Mouse (Mus musculus) embryonic facial prominence, embryonic 13.5 days (tissue): ENCODE data around the gene Sart3. TPM values are rescaled to one million over a fixed set of nuclear protein-coding genes. Genes with fewer than 3 reads are reported as not detected.
A peak's percentile ranks its signal among the peaks of the same experiment; 100 is the strongest.
"Not testable (repeated sequence)": the region's sequence is repeated elsewhere in the genome, so short reads cannot be mapped to it uniquely, and the experiment has no call there.

Experiments used
- ATAC-seq: fragments of 200-750 bp; cut with Nextera tagmentation; 2 replicates; pipeline ENCODE4 v1.8.0; 2017; ENCODE audit warnings: low read depth; ENCODE audit not compliant: insufficient number of reproducible peaks, insufficient read depth, low FRiP score, low TSS enrichment
- H3K27ac ChIP-seq: fragments of 300-500 bp; sonication (generic); 2 replicates; pipeline ENCODE4 v1.5.1; 2015; ENCODE audit warnings: moderate library complexity, mild to moderate bottlenecking, inconsistent platforms
- H3K27me3 ChIP-seq: fragments of 300-500 bp; sonication (generic); 2 replicates; pipeline ENCODE4 v1.6.1; 2015; ENCODE audit warnings: mild to moderate bottlenecking, inconsistent platforms
- H3K36me3 ChIP-seq: fragments of 300-500 bp; sonication (generic); 2 replicates; pipeline ENCODE4 v1.6.1; 2015; ENCODE audit warnings: mild to moderate bottlenecking, inconsistent platforms
- H3K4me1 ChIP-seq: fragments of 300-500 bp; sonication (generic); 2 replicates; pipeline ENCODE4 v1.6.1; 2015; ENCODE audit warnings: inconsistent platforms
- H3K4me2 ChIP-seq: fragments of 300-500 bp; sonication (generic); 2 replicates; pipeline ENCODE4 v1.6.1; 2015; ENCODE audit warnings: moderate library complexity, mild to moderate bottlenecking, inconsistent platforms
- H3K4me3 ChIP-seq: fragments of 300-500 bp; sonication (generic); 2 replicates; pipeline ENCODE4 v1.5.1; 2015; ENCODE audit warnings: mild to moderate bottlenecking, inconsistent platforms
- H3K9ac ChIP-seq: fragments of 300-500 bp; sonication (generic); 2 replicates; pipeline ENCODE4 v1.6.1; 2015; ENCODE audit warnings: mild to moderate bottlenecking, inconsistent platforms
- H3K9me3 ChIP-seq: fragments of 300-500 bp; sonication (generic); 2 replicates; pipeline ENCODE4 v1.6.1; 2016; ENCODE audit warnings: inconsistent platforms
- WGBS: fragments of 180-500 bp; shearing (Covaris S2); methylation state at CpG from one replicate; pipeline ENCODE4 v1.1.7; 2015; ENCODE audit warnings: mixed read lengths; 5-methylcytosine and 5-hydroxymethylcytosine counted together
- polyA plus RNA-seq: library from polyadenylated mRNA; unstranded; fragments of >200 nt; fragmentation: Nextera tagmentation; extraction: Ambion mirVana; gene quantifications from 2 replicates; pipeline ENCODE4 v1.2.1, GENCODE M21; 2015

Sart3 gene
- polyA plus RNA-seq, 1 experiment from 2014 or later: 65.7 TPM

DNA sequence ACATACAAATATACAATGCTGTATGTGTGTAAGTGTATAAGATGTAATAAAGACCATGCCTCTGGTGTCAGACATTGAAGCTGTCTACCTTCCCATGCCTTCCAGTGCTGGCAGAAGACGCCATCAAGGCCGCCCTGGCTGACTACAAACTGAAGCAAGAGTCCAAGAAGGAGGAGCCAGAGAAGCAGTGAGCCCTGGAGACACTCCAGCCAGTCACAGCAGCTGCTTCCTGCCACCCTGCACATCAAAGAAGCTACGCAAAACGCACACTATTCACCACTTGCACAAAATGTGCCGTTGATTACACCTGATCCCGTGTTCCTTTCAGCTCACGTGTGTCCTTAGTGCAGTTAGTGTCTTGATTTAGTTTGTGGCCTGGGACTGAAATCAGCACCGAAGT, 5.4 kb upstream of the Sart3 start:
- Histone ChIP-seq H3K36me3 (peaks cover 42% of the 10 kb centered on the region), H3K4me1 (peaks cover 39% of the 10 kb centered on the region)
- not testable (repeated sequence) for H3K9ac ChIP-seq, H3K27me3 ChIP-seq, ATAC-seq, H3K4me2 ChIP-seq, H3K9me3 ChIP-seq, H3K4me3 ChIP-seq, H3K27ac ChIP-seq
- 87% methylated on average over 8 of the region's 8 CpGs for WGBS

DNA sequence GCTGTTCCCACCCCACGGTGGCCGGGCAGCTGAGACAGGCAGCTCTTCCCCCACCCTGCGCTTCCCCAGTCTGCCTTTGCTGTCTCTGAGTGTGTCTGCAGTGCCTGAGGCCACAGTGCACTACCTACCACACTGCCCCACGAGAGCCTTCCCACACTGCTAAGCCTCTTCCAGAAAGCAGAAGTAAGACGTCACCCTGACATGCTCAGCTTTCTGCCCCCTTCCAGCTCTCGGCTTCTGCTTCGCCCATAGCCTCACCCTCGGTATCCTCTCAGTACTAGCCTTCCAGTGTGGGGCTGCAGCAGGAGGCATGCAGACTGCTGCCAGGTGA, 4.6 kb upstream of the Sart3 start:
- 88% methylated on average over 8 of the region's 8 CpGs for WGBS
- H3K27me3 ChIP-seq: no peaks in the 10 kb centered on the region

GRCm38 (mm10) chr5:113776128-113776895, 4.0 kb upstream of the Sart3 start:
- Histone ChIP-seq H3K9ac (no peak overlapping the region), H3K27ac (no peak overlapping the region), H3K4me2 (no peak overlapping the region), H3K36me3 (peaks cover 42% of the 10 kb centered on the region), H3K9me3 (no peaks in the 10 kb centered on the region), H3K27me3 (no peaks in the 10 kb centered on the region), H3K4me3 (no peak overlapping the region), H3K4me1 (peaks cover 38% of the 10 kb centered on the region)
- 89% methylated on average over 15 of the region's 15 CpGs for WGBS
- ATAC-seq: no peak

More for the DNA sequence above, 4.6 kb upstream of the Sart3 start:
- no peak for ATAC-seq
- no peak overlapping the region for H3K9ac ChIP-seq
- H3K4me2 ChIP-seq: no peak overlapping the region
- no peak overlapping the region for H3K27ac ChIP-seq
- no peaks in the 10 kb centered on the region for H3K9me3 ChIP-seq
- H3K36me3 ChIP-seq: peaks cover 42% of the 10 kb centered on the region
- peaks cover 38% of the 10 kb centered on the region for H3K4me1 ChIP-seq
- H3K4me3 ChIP-seq: no peak overlapping the region

DNA sequence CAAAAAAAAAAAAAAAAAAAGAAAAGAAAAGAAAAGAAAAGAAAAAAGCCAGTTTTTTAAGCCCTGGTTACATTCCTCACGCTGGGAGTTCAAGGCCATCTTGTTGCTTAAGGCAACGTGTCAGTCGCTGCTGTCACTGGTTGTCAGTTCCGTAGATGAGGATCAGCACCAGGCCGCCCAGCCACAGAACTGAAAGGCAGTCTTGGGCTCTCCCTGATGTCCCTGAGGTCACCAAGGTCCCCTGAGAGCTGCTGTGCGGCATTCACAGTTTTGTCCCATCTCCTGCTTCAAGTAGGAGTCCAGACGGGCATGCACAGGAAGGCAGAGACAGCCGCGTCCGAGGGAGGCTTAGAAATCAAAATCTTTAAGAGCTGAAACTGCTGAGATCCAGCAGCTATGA, 3.3 kb upstream of the Sart3 start:
- peaks cover 32% of the 10 kb centered on the region for H3K4me1 ChIP-seq
- H3K9me3 ChIP-seq: no peaks in the 10 kb centered on the region
- H3K4me2 ChIP-seq: no peak overlapping the region
- ATAC-seq: no peak
- no peak overlapping the region for H3K27ac ChIP-seq
- no peak overlapping the region for H3K4me3 ChIP-seq
- H3K9ac ChIP-seq: no peak overlapping the region
- H3K36me3 ChIP-seq: peaks cover 42% of the 10 kb centered on the region
- WGBS: 87% methylated on average over 10 of the region's 10 CpGs
- no peaks in the 10 kb centered on the region for H3K27me3 ChIP-seq

DNA sequence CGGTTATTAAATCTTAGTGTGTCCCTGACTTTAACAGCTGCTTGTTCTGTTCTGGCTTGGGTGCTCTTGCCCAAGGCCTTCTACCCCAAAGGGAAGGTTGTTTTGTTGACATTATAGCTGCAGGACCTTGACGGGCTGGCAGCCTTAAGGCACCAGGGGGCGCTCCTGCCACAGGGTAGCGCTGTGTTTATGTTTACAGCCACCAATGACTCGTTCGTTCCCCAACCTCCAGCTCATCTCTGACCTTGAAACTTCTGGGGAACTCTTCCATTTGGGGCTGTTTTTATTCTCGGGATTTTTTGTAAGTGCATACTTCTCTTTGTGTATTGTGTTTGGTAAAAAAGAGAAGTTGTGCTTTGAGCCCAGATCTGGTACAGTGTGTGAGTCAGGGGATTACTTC, 1.4 kb upstream of the Sart3 start:
- Histone ChIP-seq H3K4me2 (peak overlapping the region; percentile 83), H3K9me3 (no peaks in the 10 kb centered on the region), H3K27ac (no peak overlapping the region), H3K9ac (peak overlapping the region; percentile 80), H3K4me1 (peaks cover 36% of the 10 kb centered on the region), H3K4me3 (peak overlapping the region; percentile 93), H3K27me3 (no peaks in the 10 kb centered on the region), H3K36me3 (peaks cover 46% of the 10 kb centered on the region)
- 1% methylated on average over 7 of the region's 7 CpGs for WGBS
- no peak for ATAC-seq

DNA sequence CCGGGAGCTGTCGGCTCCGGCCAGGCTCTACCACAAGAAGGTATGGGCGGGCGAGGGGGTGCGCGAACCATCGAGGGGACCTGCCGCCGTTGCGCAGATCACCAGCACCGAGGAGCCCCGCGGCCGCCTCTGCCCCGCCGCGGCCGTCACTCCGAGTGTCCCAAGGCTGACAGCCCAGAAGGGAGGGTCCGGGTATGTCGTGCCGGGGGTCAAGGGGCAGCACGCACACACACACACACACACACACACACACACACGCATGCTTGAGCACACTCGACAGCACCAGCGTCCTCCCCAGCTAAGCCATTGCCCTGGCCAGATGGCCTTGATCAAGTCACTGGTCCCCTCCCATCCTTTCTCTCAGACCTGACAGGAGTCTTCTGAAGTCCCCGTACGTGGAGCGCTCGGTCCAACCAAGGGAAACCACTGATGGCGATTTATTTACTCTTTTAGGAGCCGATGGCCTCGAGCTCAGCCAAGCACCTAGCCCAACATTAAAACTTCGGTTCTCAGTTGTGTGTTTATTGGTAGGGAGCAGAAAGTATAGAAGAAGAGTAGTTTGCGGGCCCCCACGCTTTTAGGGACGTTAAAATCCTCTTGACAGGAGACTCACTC, 702 bp upstream of the Sart3 start:
- H3K9me3 ChIP-seq: no peaks in the 10 kb centered on the region
- H3K4me2 ChIP-seq: peak overlapping the region; percentile 83
- H3K27ac ChIP-seq: peak overlapping the region; percentile 98
- under 1% methylated on average over 34 of the region's 38 CpGs for WGBS
- peaks cover 31% of the 10 kb centered on the region for H3K4me1 ChIP-seq
- peak; percentile 8; the same call in 1 of the 2 replicates for ATAC-seq
- H3K36me3 ChIP-seq: peaks cover 48% of the 10 kb centered on the region
- H3K27me3 ChIP-seq: no peaks in the 10 kb centered on the region
- H3K4me3 ChIP-seq: peak overlapping the region; percentile 93
- peak overlapping the region; percentile 80 for H3K9ac ChIP-seq

DNA sequence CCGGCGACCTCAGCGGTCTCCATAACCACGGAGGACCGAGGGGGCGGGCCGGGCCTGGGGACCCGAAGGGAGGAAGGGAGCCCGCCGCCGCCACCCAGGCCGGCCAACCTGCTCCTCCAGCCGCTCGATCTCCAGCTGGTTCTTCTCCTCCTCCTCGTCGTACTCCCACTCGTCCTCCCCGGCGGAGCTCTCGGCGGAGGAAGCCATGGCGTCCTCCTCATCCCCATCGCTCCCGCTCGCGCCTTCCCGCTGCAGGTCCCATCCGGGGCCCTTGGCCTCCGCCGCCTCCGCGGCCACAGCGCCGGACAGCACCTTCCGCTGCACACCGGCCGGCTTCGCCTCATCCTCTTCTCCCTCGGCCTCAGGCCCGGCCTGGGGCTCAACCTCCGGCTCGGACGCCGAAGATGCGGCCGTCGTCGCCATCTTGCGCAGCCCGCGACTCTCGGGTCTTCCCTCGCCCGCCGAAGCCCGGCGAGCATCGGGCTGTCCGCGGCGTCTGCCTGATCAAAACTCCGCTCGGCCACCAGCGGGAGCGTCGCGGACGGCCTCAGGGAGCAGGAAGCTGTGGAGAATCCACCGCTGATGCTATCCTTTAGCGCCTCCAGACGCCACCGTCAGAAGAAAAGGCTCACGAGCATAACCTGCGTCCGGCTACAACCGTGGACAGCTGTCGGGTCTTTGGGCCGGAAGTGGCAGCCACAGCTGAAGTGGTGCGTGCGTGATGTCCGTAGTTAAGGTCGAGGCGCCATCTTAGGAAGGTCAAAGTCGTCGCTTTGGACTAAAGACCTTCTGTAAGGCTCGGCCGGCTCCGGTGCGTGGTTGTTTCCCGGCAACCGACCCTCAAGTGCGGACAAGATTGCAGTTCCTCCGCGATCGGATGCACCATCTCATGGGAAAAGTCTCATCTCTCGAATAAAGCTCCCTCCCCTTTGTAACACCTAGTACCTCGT, 822 bp downstream of the Sart3 start:
- Histone ChIP-seq H3K4me2 (peak overlapping the region; percentile 83), H3K4me3 (peak overlapping the region; percentile 93), H3K9me3 (no peaks in the 10 kb centered on the region), H3K27me3 (no peaks in the 10 kb centered on the region), H3K27ac (peak overlapping the region; percentile 98), H3K9ac (peak overlapping the region; percentile 96), H3K4me1 (peaks cover 31% of the 10 kb centered on the region), H3K36me3 (peaks cover 49% of the 10 kb centered on the region)
- WGBS: under 1% methylated on average over 97 of the region's 97 CpGs
- peak; percentile 54 for ATAC-seq

- Histone ChIP-seq H3K4me1 (peaks cover 29% of the 10 kb centered on the region), H3K9ac (no peak overlapping the region), H3K9me3 (no peaks in the 10 kb centered on the region), H3K4me2 (no peak overlapping the region), H3K4me3 (no peak overlapping the region), H3K36me3 (peaks cover 40% of the 10 kb centered on the region), H3K27me3 (no peaks in the 10 kb centered on the region), H3K27ac (no peak overlapping the region)
- WGBS: 87% methylated on average over 8 of the region's 8 CpGs
- ATAC-seq: no peak
These were observed 3.5 kb downstream of the Sart3 start for GRCm38 (mm10) chr5:113768806-113769205.

DNA sequence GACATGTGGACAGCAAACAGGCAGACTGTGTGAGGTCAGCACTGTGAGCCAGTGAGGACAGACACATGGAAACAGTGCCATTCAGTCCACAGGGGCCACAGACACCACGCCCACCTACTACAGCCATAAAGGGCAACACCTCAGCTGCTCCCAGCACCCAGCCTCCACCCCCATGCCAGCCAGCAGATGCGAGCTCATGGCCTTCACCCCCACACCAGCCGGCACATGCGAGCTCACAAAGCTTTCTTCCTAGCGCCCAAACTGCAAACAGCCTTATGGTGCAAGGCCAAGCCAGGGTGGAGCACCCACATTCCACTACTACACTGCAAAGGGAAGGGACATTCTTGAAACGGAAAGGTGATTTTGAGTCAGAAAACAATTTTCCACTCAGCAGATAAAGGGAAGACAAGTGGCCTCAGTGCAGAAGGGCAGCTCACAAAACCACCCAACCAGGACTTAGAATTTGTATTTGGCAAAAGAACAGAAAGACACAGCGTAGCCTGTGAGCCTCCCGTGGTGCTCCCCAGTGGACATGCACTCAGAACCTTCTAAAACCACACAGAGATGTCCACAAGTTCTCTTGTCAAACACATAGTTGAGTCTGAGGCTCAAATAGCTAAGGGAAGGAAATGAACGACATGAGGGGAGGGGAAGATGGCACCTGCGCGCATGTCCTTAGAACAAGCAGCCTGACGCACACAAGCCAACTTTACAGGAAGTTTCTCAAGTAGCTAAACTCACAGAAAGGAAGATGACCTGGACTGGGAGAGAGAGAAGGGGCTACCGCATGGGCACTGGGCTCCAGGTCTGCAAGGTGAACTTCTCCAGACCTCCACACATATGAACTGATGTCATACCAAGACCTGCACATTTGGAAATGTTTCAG, 6.4 kb downstream of the Sart3 start:
- H3K4me2 ChIP-seq: no peak overlapping the region
- H3K9me3 ChIP-seq: no peaks in the 10 kb centered on the region
- H3K9ac ChIP-seq: no peak overlapping the region
- H3K27ac ChIP-seq: no peak overlapping the region
- no peaks in the 10 kb centered on the region for H3K27me3 ChIP-seq
- H3K4me1 ChIP-seq: peaks cover 21% of the 10 kb centered on the region
- peaks cover 69% of the 10 kb centered on the region for H3K36me3 ChIP-seq
- H3K4me3 ChIP-seq: no peak overlapping the region
- ATAC-seq: no peak
- WGBS: 91% methylated on average over 13 of the region's 13 CpGs

- Histone ChIP-seq H3K4me3 (no peak overlapping the region), H3K4me2 (no peak overlapping the region), H3K36me3 (peaks cover 82% of the 10 kb centered on the region), H3K27me3 (no peaks in the 10 kb centered on the region), H3K9ac (no peak overlapping the region), H3K9me3 (no peaks in the 10 kb centered on the region), H3K4me1 (peaks cover 9% of the 10 kb centered on the region), H3K27ac (no peak overlapping the region)
- no peak for ATAC-seq
- 84% methylated on average over 7 of the region's 7 CpGs for WGBS
These were observed 7.9 kb downstream of the Sart3 start for GRCm38 (mm10) chr5:113764426-113764825.

- no peak overlapping the region for H3K27ac ChIP-seq
- 96% methylated on average over 2 of the region's 2 CpGs for WGBS
These were observed 10.7 kb downstream of the Sart3 start for GRCm38 (mm10) chr5:113761585-113761984.

More at GRCm38 (mm10) chr5:113761585-113761984, 10.7 kb downstream of the Sart3 start:
- H3K4me3 ChIP-seq: no peak overlapping the region
- H3K9me3 ChIP-seq: no peaks in the 10 kb centered on the region
- no peak overlapping the region for H3K9ac ChIP-seq
- no peaks in the 10 kb centered on the region for H3K27me3 ChIP-seq
- H3K4me2 ChIP-seq: no peak overlapping the region
- ATAC-seq: no peak
- H3K4me1 ChIP-seq: 0 out of 2 replicates have a peak, but pooled peaks cover 3% of the 10 kb centered on the region
- H3K36me3 ChIP-seq: peaks cover 85% of the 10 kb centered on the region
